Mouse (Mus musculus): ENCODE data around the gene Bcl2l15.
A peak's percentile ranks its signal among the peaks of the same experiment; 100 is the strongest.
"Not testable (repeated sequence)": the region's sequence is repeated elsewhere in the genome, so short reads cannot be mapped to it uniquely, and the experiment has no call there.

Gene Bcl2l15

DNA sequence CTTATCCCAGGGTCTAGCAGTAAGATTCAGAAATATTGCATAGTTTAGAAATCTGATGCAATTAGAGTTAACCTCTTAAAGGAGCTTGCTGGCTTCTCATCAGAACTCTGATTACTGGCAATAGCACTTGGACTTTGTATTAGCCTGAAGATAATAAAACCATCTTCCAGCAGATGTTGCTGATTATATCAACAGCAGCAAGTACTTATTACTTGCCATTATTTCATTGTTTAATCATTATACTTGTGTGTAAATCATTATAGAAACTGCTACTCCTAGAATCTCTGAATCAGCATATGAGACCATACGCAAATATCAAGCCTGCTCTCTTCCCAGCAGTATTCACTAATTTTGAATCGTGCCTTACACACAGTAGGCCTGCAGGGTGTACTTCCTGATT is 1.6 kb downstream of the Bcl2l15 start:
- DNase-seq = no peak

DNA sequence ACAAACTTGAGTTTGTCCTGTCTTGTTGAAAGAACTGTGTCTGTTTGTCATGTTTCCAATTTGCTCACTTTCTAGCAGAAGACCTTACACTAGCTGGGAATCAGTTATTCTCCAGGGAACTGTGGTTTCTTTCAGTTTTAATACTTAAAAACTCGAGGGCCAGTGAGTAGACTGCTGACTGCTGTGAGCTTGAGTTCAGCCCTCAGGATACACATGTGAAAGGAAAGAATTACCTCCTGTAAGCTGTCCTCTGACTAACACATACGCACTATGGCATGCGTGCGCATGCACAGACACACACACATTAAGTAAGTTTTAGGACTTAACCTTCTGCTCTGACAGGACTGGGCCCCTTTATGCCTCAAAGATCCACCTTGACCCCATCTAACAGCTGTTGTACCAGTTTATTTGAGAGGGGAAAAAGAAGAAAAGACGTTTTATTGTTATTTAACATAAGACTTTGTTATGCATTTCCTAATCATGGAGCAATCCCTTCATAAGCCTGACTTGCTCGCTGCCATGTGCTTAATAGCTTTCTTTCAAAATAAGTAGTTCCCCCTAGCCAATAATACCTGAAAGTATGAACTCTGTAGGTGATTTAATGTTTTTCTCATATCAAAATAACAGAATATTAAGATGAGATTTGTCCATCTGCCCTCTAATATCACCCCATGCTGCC is 3.0 kb downstream of the Bcl2l15 start:
- DNase-seq = no peak

DNA sequence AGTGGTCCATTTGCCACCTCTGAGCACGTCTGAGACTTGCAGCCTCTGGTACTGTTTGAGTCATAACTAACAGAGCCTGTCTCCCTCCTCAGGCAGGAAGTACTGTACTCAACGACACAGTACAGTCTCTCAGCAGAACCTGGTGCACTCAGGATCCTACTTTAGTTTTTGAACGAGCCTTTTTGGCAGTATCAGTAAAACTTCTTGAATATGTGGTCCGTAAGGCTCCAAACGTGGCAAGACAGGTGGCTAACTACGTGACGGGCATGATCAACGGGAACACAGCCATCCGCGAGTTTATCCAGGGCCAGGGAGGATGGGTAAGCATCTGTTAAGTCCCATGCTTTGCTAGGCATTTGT is 3.5 kb downstream of the Bcl2l15 start:
- DNase-seq = no peak

GRCm38 (mm10) chr3:103836453-103836852 is 4.1 kb downstream of the Bcl2l15 start:
- no peak for DNase-seq

DNA sequence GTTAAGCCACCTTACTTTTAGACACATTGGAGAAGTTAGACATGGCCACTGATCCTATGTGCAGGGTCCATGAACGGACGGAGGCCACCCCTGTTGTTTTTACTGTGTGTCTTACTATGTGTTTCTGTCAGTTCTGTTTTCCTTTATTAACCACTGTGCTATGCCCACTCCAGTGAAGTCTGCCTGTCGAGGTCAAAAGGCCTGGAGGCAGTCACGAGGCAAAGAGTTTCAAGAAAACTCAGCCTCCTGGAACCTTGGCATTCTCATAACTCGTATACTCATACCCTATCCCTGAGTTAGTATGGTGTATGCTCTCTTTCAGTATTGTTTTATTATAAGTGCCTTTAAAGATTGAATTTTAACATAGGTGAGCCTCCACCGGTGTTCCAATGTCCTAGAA is 7.3 kb downstream of the Bcl2l15 start:
- no peak for DNase-seq

GRCm38 (mm10) chr3:103840195-103840594 is 7.8 kb downstream of the Bcl2l15 start:
- not testable (repeated sequence) for DNase-seq

DNA sequence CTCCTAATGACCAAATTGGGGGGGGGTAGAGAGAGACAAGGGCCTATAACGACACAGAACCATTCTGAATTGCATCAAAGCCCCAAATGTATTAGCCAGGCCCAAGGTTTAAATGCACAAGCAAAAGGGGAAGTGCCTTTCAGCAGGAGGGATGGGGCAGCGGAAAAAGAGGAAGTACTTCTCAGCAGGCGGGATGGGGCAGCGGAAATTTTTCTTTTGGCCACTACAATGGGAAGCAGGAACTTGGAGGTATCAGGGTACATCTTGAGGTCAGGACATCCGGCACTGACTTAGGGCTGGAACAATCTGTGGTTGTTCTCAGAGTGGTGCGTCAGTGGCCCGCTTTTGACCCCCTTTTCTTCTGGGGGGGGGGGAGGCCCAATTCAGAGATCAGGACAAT is 8.5 kb downstream of the Bcl2l15 start:
- DNase-seq = not testable (repeated sequence)

DNA sequence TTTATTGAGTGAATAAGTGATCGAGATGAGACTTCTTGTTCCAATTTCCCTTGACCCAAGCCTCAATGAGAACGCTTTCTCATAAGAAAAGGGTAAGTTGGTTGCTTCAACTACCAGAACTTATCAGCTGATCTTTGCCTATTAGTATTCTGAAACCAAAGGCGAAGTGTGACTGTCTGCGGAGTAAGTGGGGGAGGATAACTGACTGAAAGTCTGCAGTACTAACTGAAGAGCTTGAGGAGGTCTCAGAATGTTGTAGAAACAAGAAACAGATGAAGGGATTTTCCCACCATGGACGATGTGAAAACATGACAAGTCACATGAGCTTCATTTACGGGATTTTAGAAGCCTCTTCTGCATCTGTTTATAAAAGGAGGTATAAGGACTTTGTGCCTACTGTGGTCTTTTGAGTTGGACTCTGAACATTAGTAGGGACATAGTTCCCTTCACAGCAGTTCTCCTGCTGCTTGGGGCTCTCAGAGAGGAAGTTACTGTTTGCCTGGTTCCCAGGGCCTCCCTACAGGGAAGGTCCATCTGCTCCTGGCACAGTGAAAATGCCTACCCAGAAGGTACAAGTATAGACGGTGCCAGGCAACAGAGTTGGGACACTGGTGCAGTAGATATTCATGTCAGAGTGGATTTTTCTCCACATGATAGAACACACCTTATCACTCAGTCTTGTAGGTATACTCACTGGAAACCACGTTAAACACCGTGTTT is 18.4 kb downstream of the Bcl2l15 start:
- no peak for DNase-seq

DNA sequence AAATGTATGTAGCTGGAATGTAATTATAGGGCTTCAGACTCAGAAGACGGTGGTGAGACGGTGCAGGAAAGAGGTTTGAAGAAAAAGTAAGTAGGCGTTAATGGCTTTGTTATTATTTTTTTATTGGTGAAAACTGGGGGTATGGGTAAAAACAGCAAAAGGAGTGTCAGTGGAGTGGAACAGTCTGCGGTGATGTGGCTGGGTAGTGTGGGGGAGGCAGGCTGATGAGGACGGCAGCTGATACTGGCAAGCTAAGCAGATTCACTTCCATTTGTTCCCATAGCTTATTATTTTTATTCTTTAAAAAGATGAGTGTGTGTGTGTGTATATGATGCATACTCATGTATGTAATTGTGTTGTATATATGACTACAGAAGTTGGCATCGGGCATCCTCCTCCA is 19.1 kb downstream of the Bcl2l15 start:
- no peak for DNase-seq

DNA sequence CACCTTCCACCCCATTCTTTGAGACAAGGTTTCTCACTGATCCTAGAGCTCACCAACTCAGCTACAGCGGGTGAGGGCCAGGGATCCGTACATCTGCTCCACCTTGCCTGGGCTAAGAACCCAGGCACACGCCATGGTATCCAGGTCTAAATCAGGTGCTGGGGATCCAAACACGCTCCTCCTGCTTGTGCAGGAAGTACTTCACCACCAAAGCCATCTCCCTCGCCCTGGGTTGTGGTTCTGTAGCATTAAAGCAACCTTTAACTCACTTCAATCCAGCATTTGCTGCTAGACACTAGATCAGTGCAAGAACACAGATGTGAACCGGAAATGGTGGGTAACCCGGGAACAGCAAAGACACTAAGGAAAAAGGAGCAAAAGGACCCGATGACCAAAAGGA is 19.5 kb downstream of the Bcl2l15 start:
- DNase-seq = no peak

- peak; percentile 44 to 77 for DNase-seq
These were observed 20.3 kb downstream of the Bcl2l15 start for GRCm38 (mm10) chr3:103852565-103853299.

GRCm38 (mm10) chr3:103853804-103854203 is 21.4 kb downstream of the Bcl2l15 start:
- DNase-seq = no peak

- DNase-seq = no peak
These were observed 24.8 kb downstream of the Bcl2l15 start for GRCm38 (mm10) chr3:103857036-103857805.

DNA sequence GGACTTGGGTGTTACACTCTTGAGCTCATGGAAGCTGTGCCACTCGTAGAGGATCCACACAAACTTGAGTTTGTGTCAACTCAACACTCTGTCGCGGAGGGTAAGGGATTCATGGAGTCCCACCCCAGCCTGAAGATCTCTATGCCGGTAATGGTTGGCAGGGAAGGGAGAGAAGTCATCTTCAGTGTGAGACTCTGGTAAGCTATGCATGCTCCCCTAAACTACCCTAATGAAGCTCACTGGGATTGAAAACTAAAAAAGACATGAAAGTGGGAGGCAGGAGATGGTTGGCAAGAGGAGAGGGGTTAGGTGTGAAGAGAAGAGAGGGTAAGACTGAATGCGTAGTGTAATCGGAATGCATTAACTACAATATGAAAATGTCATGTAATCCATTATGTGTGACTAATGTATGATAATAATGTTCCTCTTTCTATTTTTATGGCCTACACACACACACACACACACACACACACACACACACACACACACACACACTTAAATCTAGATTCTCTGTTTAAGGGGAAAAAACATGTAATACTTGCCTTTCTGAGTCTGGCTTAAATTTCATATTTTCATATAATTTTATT is 25.7 kb downstream of the Bcl2l15 start:
- DNase-seq = no peak

DNA sequence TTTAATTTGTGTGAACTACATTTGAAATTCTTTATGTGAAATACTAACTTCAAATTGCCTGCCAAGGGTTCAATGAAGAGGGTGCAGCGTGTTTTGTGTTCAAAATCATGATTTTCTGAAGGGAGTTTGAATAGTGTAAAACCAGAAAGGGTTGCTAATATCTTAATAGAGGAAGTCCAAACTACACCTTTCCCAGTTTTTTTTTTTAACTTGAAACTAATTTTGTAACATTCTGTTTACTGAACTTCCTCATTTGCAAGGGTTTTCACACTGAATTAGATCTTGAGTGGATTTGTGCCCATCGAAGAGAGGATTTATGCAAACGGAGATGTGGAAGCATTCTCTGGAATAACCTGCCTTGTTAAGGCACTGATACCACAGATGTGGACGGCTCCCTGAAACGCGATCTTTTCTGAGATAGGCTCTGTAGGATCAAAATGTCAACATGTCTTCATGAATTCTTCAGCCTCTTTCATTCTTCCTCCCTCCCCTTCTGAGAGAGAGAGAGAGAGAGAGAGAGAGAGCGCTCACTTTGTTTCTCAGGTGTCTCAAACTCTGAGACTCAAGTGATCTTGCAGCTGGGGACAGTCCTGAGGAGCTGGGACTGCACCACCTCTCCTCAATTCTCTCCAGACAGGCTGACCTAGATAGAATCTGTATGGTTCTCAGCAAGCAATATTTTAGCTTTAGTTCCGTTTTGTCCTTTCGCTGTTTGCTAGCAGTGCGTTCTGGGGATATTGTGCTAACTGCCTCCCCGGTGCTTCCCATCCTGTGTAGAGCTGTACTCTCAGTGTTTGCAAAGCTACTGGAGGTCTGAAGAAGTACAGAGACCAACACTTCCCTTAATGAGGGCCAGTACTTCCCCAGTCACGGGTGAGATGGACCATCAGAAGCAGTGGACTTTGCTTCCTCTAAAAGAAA is 26.7 kb downstream of the Bcl2l15 start, which contains the start of gene Ptpn22:
TSS of gene Ptpn22 (plus strand) at position 915 of the 921 bp plus-strand sequence.
- DNase-seq = peak; percentile 34 to 53

DNA sequence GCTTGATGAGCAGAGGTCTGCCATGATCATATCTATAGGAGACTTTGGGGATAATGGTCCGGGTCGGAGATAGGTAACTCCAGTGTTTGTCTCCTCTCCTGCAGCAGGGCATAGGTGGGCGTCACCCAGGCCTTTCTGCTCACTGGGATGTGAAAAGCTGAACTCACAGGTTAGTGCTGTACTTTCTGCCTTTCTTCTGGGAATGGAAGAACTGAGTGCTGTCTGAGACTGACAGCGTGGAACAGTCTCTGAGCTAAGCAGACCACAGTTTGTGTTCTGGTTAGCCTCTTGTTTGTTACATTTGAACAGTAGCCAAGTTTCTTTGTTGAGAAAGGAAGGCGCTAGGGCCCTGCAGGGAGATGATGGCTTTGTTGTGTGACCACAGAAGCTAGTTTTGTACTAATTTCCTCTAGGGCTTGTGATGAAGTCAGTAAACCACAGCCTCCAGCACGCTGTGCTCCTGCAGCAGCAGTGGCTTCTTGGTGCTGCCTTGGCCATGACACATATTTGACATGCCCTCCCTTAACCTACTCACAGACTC is 27.5 kb downstream of the Bcl2l15 start:
- DNase-seq = peak; percentile 68 to 84

DNA sequence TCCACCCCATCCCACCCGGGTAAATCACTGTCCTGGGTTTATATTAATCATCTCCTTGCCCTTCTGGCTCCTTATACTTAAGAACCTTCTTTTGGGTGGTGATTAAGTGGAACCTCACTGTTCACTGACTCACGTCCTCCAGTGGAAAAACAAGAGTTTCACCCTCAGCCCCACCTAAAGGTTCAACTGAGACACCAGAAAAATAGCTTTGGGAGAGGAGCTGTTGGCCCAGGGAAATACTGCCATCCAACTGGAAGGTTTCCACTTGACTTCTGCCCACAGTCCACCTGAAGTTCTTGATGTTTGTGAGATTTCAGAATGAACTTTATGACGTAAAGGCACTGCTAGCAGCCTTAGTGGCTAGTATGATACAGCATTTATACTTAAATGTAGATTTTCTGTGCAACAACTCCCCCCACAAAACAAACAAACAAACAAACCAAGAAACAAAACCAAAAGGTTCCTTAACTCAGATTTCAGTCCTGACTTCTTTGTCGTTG is 30.4 kb downstream of the Bcl2l15 start:
- DNase-seq = no peak

DNA sequence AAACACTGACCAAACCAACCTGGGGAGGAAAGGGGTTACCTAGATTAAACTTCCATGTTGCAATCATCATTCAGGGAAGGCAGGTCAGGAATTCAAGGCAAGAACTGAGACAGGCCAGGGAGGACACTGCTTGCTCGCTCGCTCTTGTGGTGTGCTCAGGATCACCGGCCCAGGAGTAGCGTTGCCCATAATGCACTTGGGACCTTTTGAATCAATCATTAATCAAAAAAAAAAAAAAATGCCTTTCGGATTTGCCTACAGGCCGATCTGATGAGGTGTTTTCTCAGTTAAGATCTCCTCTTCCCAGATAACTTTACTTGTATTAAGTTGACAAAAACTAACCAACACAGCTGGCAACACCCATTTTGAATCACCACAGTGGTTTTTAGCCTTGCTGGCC is 31.8 kb downstream of the Bcl2l15 start:
- DNase-seq = no peak

DNA sequence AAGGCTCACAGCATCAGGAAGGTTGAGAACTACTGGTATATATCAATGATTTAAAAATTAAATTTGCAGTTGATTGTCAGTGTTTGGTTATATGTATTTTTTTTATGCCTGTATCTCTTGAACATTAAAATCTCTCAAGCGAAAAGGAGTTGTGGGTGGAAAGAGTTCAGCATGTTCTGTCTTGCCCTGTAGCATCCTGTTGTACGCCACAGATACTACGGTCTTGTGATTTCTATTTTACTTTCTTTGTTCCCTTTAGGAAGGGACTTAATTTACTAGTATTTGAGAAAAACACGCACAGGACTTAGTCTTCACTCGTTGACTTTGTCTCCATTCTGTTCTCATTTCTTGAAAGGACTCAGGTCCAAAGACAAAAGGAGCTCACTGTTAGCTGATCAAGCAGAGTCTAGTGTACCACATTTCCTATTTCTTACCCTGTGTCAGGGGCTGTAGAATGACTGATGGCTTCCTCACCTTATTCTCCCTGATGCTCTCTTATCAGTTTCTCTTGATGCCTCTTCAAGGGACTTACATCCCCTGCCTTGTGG is 35.1 kb downstream of the Bcl2l15 start:
- no peak for DNase-seq

GRCm38 (mm10) chr3:103868008-103868407 is 35.6 kb downstream of the Bcl2l15 start:
- DNase-seq = no peak

DNA sequence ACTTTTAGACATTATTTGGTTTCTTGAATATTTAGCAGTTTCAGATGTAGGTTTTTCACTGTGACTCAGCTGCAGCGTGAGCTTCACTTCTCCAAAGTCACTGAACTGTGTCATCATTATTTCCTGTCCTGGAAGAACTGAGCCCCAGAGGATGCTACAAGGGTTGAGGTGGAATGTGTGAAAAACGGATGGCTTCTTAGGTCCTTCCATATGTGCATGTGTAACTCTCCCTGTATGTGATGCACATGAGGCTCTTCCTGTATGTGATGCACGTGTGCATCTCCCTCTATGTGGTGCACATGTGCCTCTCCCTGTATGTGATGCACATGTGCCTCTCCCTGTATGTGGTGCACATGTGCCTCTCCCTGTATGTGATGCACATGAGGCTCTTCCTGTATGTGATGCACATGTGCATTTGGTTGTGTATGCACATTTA is 40.3 kb downstream of the Bcl2l15 start:
- DNase-seq = no peak

All from thymus, adult 18-20 months (tissue).